Mouse (Mus musculus): Measurements from ENCODE around the gene Evi2b. TPM values are rescaled to one million over a fixed set of nuclear protein-coding genes. Genes with fewer than 3 reads are reported as not detected.
A peak's percentile ranks its signal among the peaks of the same experiment; 100 is the strongest.

The Evi2b gene
- polyA plus RNA-seq, 1 experiment, result 359 TPM

DNA sequence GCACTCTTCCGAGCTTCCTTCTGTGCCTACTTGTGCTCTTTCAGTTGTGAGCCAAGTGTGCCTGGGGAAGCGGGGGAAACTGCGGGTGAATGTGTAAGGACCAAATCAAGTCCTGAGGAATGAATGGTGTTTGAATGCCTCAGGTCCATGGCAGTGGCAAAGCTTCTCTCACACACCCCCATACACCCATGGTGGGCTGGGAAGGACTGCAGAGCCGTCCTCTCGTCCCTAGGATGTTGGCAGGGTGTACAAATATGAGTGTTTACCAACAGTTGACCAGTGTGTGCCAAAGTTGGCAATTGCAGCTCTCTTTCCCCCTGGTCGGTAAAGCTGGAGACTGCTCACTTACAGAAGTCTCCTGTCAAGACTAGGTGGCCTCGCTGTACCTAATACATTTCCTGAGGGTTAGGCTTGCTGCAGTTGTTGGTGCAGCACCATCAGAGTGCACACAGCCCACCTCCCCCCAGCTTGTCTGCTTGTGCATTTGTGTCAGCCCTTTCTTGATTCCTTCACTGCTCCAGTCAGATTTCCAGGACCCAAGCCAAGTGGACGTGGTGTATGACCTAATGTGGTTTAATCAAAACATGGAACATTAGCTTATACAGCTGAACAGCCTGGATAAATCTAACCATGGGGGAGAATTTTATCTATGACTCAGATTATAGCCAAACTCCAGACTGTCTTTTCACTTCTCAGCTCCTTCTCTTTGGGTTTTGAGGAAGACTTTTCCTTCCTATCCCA lies 10.6 kb upstream of the Evi2b start:
- H3K4me1 ChIP-seq (ENCODE audit: control insufficient read depth, insufficient read depth, low read length), result peaks cover 39% of the 10 kb centered on the region
- H3K27ac ChIP-seq (ENCODE audit: insufficient read depth, low read depth, low read length), result no peak overlapping the region
- TF ChIP-seq CTCF (IDR thresholded peaks at IDR 0.05; ENCODE audit: low read depth, low read length), result no peak
- TF ChIP-seq POLR2A (IDR thresholded peaks at IDR 0.05; ENCODE audit: borderline replicate concordance, low read depth, low read length), result no peak
- H3K4me3 ChIP-seq (ENCODE audit: insufficient read depth, low read length), result no peak overlapping the region

DNA sequence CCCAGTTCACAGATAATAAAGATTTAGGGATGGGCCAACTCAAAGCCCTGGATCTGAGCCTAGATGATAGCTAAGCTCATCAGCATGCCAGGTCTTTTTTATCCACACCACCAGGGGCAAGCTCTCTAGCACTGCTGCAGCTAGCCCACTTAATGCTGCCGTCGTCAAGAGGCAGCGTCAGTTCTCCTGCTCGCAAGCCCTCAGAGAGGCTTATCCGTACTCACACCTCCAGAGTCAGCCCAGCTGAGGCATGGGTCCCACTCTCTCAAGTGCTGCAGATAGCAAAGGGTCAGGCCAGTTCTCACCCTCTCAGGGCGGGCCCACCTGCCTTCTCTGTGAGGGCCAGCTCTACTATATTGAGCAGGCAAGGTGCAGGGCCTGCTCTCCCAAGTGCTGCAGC lies 9.7 kb upstream of the Evi2b start:
- Histone ChIP-seq H3K4me1 (ENCODE audit: control insufficient read depth, insufficient read depth, low read length) (peaks cover 39% of the 10 kb centered on the region), H3K4me3 (ENCODE audit: insufficient read depth, low read length) (no peak overlapping the region), H3K27ac (ENCODE audit: insufficient read depth, low read depth, low read length) (no peak overlapping the region)
- TF ChIP-seq POLR2A (IDR thresholded peaks at IDR 0.05; ENCODE audit: borderline replicate concordance, low read depth, low read length) (no peak), CTCF (IDR thresholded peaks at IDR 0.05; ENCODE audit: low read depth, low read length) (no peak)

DNA sequence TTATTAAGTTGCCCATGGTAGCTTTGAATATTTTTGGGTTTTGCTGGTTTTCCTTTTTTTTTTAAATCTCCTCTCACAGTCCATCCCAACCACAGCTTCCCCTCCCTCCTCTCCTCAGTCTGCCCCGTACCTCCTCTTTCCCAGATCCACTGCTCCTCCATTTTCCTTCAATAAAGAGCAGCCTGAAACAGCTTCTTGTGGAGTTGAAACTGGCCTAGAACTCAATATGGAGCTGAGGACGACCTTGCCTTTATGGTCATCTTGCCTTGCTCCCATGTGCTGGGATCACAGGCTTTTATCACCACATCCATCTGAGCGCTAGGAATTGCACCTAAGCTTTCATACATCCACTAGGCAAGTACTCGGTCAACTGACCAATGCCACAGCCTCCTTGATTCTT lies 7.9 kb upstream of the Evi2b start:
- H3K4me3 ChIP-seq (ENCODE audit: insufficient read depth, low read length), result no peak overlapping the region
- H3K4me1 ChIP-seq (ENCODE audit: control insufficient read depth, insufficient read depth, low read length), result peaks cover 43% of the 10 kb centered on the region
- TF ChIP-seq POLR2A (IDR thresholded peaks at IDR 0.05; ENCODE audit: borderline replicate concordance, low read depth, low read length) (no peak), CTCF (IDR thresholded peaks at IDR 0.05; ENCODE audit: low read depth, low read length) (no peak)
- H3K27ac ChIP-seq (ENCODE audit: insufficient read depth, low read depth, low read length), result no peak overlapping the region

DNA sequence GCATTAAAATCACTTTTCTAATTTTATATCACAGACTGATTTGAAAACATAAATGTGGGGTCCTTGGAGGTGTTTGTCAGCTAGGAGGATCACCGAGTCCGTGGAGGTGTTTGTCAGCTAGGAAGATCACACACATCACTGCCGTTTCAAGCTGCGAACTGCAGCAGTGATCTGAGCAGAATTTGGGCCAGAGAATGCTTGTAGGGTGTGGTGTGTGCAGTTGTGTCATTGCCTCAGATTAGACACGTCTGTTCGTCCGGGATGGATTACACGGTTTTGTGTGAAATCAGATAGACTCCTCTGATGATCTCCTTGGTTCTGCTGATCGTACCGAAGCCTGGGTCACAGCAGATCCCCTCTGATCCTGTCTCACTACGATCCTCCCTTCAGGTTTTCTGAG lies 7.2 kb upstream of the Evi2b start:
- TF ChIP-seq POLR2A (IDR thresholded peaks at IDR 0.05; ENCODE audit: borderline replicate concordance, low read depth, low read length) (no peak), CTCF (IDR thresholded peaks at IDR 0.05; ENCODE audit: low read depth, low read length) (no peak)
- Histone ChIP-seq H3K4me3 (ENCODE audit: insufficient read depth, low read length) (peak overlapping the region; percentile 21), H3K27ac (ENCODE audit: insufficient read depth, low read depth, low read length) (peak overlapping the region; percentile 32), H3K4me1 (ENCODE audit: control insufficient read depth, insufficient read depth, low read length) (peaks cover 45% of the 10 kb centered on the region)

DNA sequence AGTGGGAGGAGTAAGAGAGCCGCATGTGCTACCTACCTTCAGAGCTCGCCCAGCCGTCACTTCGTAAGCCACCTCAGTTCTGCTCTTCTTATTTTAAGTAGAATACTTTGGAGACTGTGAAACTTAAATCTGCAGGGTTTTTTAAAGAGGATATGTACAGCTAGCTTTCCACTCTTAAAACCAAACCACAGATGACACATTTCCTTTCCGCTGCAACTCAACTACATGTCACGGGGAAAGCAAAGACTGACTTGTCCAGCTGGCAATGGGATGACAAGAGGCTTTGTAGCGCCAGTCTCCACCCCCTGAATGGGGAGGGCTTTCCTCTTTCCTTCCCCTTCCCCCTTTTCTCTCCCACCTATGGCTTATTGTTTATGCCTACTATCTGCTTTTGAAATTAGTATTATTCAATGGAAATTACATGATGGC lies 6.8 kb upstream of the Evi2b start, which contains the start of the genes Evi2 and Evi2a:
TSS of gene Evi2 (minus strand) at position 257 of the 429 bp plus-strand sequence.
TSS of gene Evi2a (minus strand) at position 277 of the 429 bp plus-strand sequence.
- Histone ChIP-seq H3K4me1 (ENCODE audit: control insufficient read depth, insufficient read depth, low read length) (peaks cover 44% of the 10 kb centered on the region), H3K27ac (ENCODE audit: insufficient read depth, low read depth, low read length) (peak within 1 kb of the TSS; percentile 93), H3K4me3 (ENCODE audit: insufficient read depth, low read length) (peak within 1 kb of the TSS; percentile 68)
- TF ChIP-seq POLR2A (IDR thresholded peaks at IDR 0.05; ENCODE audit: borderline replicate concordance, low read depth, low read length) (no peak), CTCF (IDR thresholded peaks at IDR 0.05; ENCODE audit: low read depth, low read length) (no peak)

DNA sequence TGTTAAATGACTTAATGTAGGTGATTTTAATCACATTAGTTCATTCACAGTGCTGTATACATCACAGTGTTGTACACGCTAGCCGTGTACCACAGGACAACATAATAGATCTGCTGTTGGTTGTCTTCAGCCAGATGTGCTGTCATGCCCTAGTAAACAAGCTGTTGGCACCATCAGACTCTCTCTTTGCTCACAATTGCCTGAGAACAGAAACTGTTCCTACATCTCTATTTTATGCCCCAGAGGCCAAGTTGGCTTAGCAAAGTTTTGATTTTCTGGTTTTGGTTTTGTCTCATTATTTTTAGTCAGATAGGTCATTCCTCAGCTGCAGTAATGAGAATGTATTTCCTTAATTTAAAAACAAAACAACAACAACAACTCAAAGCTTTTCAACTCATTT lies 6.2 kb upstream of the Evi2b start:
- Histone ChIP-seq H3K4me1 (ENCODE audit: control insufficient read depth, insufficient read depth, low read length) (peaks cover 46% of the 10 kb centered on the region), H3K4me3 (ENCODE audit: insufficient read depth, low read length) (peak overlapping the region; percentile 68), H3K27ac (ENCODE audit: insufficient read depth, low read depth, low read length) (peak overlapping the region; percentile 93)
- no peak for TF ChIP-seq POLR2A (IDR thresholded peaks at IDR 0.05; ENCODE audit: borderline replicate concordance, low read depth, low read length)
- TF ChIP-seq CTCF (IDR thresholded peaks at IDR 0.05; ENCODE audit: low read depth, low read length), result no peak

DNA sequence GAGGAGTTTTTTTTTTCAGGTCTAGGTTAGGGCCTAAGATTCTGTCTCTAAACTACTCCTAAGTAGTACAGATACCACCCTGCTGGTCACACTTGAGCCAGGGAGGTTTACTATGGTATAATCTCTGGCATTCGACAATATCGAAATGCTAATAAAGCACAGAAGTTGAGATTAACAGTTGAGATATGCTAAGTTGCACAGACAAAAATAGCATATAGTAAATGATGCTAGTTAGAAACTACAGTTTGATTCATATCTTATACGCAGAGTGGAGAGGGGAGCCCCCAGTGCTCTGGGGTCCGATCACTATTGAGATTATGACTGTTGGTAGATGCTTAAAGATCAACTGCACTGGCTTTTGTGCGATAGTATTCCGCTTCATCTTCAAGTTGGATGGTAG lies 5.7 kb upstream of the Evi2b start:
- peak overlapping the region; percentile 93 for H3K27ac ChIP-seq (ENCODE audit: insufficient read depth, low read depth, low read length)
- H3K4me3 ChIP-seq (ENCODE audit: insufficient read depth, low read length), result peak overlapping the region; percentile 68
- TF ChIP-seq POLR2A (IDR thresholded peaks at IDR 0.05; ENCODE audit: borderline replicate concordance, low read depth, low read length) (no peak), CTCF (IDR thresholded peaks at IDR 0.05; ENCODE audit: low read depth, low read length) (no peak)
- H3K4me1 ChIP-seq (ENCODE audit: control insufficient read depth, insufficient read depth, low read length), result peaks cover 45% of the 10 kb centered on the region

DNA sequence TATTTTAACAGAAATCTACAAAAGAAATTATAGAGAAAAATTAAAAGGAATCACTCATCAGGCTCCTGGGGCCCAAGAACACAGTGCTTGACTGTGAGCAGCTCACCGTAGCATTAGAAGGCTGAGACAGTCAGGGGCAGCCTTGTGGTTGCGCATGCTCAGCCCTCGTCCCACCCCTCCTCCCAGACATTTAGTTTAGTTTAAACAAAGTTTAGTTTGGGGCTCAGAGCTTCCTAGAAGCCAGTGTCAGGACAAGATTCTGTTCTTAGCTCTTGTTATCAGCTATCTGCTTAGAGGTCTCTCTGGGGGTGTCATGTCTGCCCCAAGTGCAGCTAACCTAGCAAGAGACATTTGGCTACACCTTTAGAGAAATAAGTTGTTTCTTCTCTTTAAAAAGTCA lies 5.0 kb upstream of the Evi2b start:
- H3K27ac ChIP-seq (ENCODE audit: insufficient read depth, low read depth, low read length), result peak overlapping the region; percentile 93
- H3K4me1 ChIP-seq (ENCODE audit: control insufficient read depth, insufficient read depth, low read length), result peaks cover 44% of the 10 kb centered on the region
- TF ChIP-seq CTCF (IDR thresholded peaks at IDR 0.05; ENCODE audit: low read depth, low read length) (no peak), POLR2A (IDR thresholded peaks at IDR 0.05; ENCODE audit: borderline replicate concordance, low read depth, low read length) (no peak)
- peak overlapping the region; percentile 68 for H3K4me3 ChIP-seq (ENCODE audit: insufficient read depth, low read length)

DNA sequence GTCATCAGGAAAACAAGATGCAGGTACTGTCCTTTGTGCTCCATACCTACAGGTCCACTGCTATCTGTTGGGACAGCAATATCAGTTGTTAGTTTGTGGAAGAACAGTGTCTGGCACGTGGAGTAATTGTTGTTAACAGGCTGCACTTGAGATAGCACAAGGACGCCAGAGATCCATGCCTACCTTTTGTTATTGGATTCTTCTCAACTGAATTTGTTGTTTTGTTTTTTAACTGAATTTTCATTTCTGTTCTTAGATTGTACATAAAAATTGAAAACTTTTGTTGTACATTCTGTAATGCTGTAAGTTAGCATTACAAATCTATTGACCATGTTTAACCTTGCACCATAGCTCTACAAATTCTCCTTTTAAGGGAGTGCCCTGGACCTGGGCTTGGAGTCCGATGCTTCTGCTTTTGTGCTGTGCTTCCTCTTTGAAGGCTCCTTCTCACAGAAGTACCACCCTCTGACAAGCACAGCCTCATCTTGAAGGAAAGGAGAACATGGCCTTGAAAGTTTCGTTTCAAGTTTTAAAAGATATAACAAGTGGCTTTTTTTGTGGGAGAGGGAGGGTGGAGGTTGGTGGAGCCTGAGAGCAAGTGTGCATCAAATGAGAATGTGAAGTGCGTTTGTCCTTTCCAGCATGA lies 4.3 kb upstream of the Evi2b start:
- no peak for TF ChIP-seq POLR2A (IDR thresholded peaks at IDR 0.05; ENCODE audit: borderline replicate concordance, low read depth, low read length)
- no peak for TF ChIP-seq CTCF (IDR thresholded peaks at IDR 0.05; ENCODE audit: low read depth, low read length)
- peak overlapping the region; percentile 98 for H3K27ac ChIP-seq (ENCODE audit: insufficient read depth, low read depth, low read length)
- H3K4me1 ChIP-seq (ENCODE audit: control insufficient read depth, insufficient read depth, low read length), result peaks cover 40% of the 10 kb centered on the region
- H3K4me3 ChIP-seq (ENCODE audit: insufficient read depth, low read length), result peak overlapping the region; percentile 68
